Mouse (Mus musculus): Measurements from ENCODE around the gene Gpr161. TPM values are rescaled to one million over a fixed set of nuclear protein-coding genes. Genes with fewer than 3 reads are reported as not detected.

Gene Gpr161
- polyA plus RNA-seq, 1 experiment from 2014 or later: 4.7 TPM

- ATAC-seq (peak; percentile 79), DNase-seq (ENCODE audit: low spot score) (peak; percentile 86)
- Histone ChIP-seq H3K9ac (ENCODE audit: low read length) (no peak overlapping the region), H3K36me3 (ENCODE audit: control insufficient read depth, insufficient read depth, low read length) (peaks cover 18% of the 10 kb centered on the region), H3K4me1 (ENCODE audit: control insufficient read depth, insufficient read depth, low read length) (peaks cover 18% of the 10 kb centered on the region), H3K4me3 (ENCODE audit: low read depth, low read length) (no peak overlapping the region), H3K4me2 (ENCODE audit: low read length) (no peak overlapping the region), H3K27me3 (replicated peaks; ENCODE audit: control insufficient read depth, insufficient read depth, low read length) (no peaks in the 10 kb centered on the region), H3K27ac (ENCODE audit: low read depth, low read length) (no peak overlapping the region; the same call in 1 of the 2 replicates), H3K9me3 (replicated peaks; ENCODE audit: control insufficient read depth, low read length) (no peaks in the 10 kb centered on the region)
- WGBS: 41% methylated on average over 13 of the region's 13 CpGs
Observed at GRCm38 (mm10) chr1:165302455-165303208, 7.0 kb downstream of the Gpr161 start.

- Histone ChIP-seq H3K36me3 (ENCODE audit: control insufficient read depth, insufficient read depth, low read length) (peaks cover 24% of the 10 kb centered on the region), H3K27me3 (replicated peaks; ENCODE audit: control insufficient read depth, insufficient read depth, low read length) (no peaks in the 10 kb centered on the region), H3K4me1 (ENCODE audit: control insufficient read depth, insufficient read depth, low read length) (peaks cover 18% of the 10 kb centered on the region), H3K9ac (ENCODE audit: low read length) (no peak overlapping the region), H3K9me3 (replicated peaks; ENCODE audit: control insufficient read depth, low read length) (no peaks in the 10 kb centered on the region), H3K4me2 (ENCODE audit: low read length) (no peak overlapping the region), H3K4me3 (ENCODE audit: low read depth, low read length) (no peak overlapping the region), H3K27ac (ENCODE audit: low read depth, low read length) (no peak overlapping the region; the same call in 1 of the 2 replicates)
- DNase-seq (ENCODE audit: low spot score) (no peak), ATAC-seq (no peak)
- WGBS: 81% methylated on average over 6 of the region's 6 CpGs
Observed at GRCm38 (mm10) chr1:165303209-165303608, 7.6 kb downstream of the Gpr161 start.

DNA sequence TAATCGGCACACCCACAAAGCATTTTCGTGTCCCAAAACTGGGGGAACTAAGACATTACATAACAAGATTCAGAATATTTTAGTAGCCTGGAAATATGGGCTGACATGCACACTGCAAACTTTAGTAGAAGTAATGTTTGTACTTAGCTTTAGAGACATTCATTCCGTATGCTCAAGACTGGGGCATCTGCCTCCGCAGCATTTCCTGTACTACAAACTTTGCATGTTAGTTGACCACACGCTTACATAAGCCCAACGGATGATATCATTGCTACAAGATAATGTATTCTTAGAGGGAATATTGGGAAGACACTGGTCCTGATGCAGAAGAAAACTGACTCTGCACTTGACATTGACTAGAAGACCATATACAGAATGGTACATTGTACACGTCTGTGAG is 8.8 kb downstream of the Gpr161 start:
- H3K4me2 ChIP-seq (ENCODE audit: low read length): no peak overlapping the region
- no peaks in the 10 kb centered on the region for H3K9me3 ChIP-seq (replicated peaks; ENCODE audit: control insufficient read depth, low read length)
- peaks cover 18% of the 10 kb centered on the region for H3K4me1 ChIP-seq (ENCODE audit: control insufficient read depth, insufficient read depth, low read length)
- ATAC-seq (no peak), DNase-seq (ENCODE audit: low spot score) (no peak)
- WGBS: 92% methylated on average over 7 of the region's 7 CpGs
- H3K27ac ChIP-seq (ENCODE audit: low read depth, low read length): no peak overlapping the region
- peaks cover 35% of the 10 kb centered on the region for H3K36me3 ChIP-seq (ENCODE audit: control insufficient read depth, insufficient read depth, low read length)
- H3K4me3 ChIP-seq (ENCODE audit: low read depth, low read length): no peak overlapping the region
- no peaks in the 10 kb centered on the region for H3K27me3 ChIP-seq (replicated peaks; ENCODE audit: control insufficient read depth, insufficient read depth, low read length)
- H3K9ac ChIP-seq (ENCODE audit: low read length): no peak overlapping the region

GRCm38 (mm10) chr1:165308180-165308579 is 12.6 kb downstream of the Gpr161 start:
- no peak for ATAC-seq
- H3K4me2 ChIP-seq (ENCODE audit: low read length): no peak overlapping the region
- no peaks in the 10 kb centered on the region for H3K27me3 ChIP-seq (replicated peaks; ENCODE audit: control insufficient read depth, insufficient read depth, low read length)
- no peak overlapping the region for H3K9ac ChIP-seq (ENCODE audit: low read length)
- H3K4me3 ChIP-seq (ENCODE audit: low read depth, low read length): no peak overlapping the region
- no peaks in the 10 kb centered on the region for H3K9me3 ChIP-seq (replicated peaks; ENCODE audit: control insufficient read depth, low read length)
- 76% methylated on average over 11 of the region's 11 CpGs for WGBS
- DNase-seq (ENCODE audit: low spot score): no peak
- H3K4me1 ChIP-seq (ENCODE audit: control insufficient read depth, insufficient read depth, low read length): peaks cover 1% of the 10 kb centered on the region
- H3K36me3 ChIP-seq (ENCODE audit: control insufficient read depth, insufficient read depth, low read length): peaks cover 69% of the 10 kb centered on the region
- H3K27ac ChIP-seq (ENCODE audit: low read depth, low read length): no peak overlapping the region

DNA sequence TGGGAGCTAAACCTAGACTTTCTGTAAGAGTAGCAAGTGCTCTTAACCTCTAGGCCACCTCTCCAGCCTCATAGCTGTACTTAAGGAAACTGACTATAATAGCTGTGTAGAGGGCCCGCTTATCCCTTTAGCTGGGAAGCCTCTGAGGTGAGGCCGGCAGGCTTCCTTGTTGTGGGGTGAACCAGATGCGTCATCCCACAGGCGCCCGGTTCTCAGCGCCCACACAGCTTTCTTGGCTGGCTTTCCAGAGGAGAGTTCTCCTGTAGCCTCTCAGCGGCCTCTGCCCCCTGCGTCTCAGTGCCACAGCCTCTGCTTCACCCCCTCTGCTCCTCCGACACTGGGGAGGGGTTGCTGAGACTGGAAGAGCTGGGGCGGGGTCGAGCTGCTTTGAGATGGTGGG is 20.8 kb downstream of the Gpr161 start:
- H3K27me3 ChIP-seq (replicated peaks; ENCODE audit: control insufficient read depth, insufficient read depth, low read length): no peaks in the 10 kb centered on the region
- H3K4me1 ChIP-seq (ENCODE audit: control insufficient read depth, insufficient read depth, low read length): no peaks in the 10 kb centered on the region
- WGBS: 36% methylated on average over 11 of the region's 11 CpGs
- ATAC-seq: no peak
- H3K4me3 ChIP-seq (ENCODE audit: low read depth, low read length): no peak overlapping the region
- no peak overlapping the region for H3K9ac ChIP-seq (ENCODE audit: low read length)
- no peak overlapping the region for H3K27ac ChIP-seq (ENCODE audit: low read depth, low read length)
- no peak for DNase-seq (ENCODE audit: low spot score)
- H3K4me2 ChIP-seq (ENCODE audit: low read length): no peak overlapping the region
- H3K36me3 ChIP-seq (ENCODE audit: control insufficient read depth, insufficient read depth, low read length): peaks cover 59% of the 10 kb centered on the region
- no peaks in the 10 kb centered on the region for H3K9me3 ChIP-seq (replicated peaks; ENCODE audit: control insufficient read depth, low read length)

DNA sequence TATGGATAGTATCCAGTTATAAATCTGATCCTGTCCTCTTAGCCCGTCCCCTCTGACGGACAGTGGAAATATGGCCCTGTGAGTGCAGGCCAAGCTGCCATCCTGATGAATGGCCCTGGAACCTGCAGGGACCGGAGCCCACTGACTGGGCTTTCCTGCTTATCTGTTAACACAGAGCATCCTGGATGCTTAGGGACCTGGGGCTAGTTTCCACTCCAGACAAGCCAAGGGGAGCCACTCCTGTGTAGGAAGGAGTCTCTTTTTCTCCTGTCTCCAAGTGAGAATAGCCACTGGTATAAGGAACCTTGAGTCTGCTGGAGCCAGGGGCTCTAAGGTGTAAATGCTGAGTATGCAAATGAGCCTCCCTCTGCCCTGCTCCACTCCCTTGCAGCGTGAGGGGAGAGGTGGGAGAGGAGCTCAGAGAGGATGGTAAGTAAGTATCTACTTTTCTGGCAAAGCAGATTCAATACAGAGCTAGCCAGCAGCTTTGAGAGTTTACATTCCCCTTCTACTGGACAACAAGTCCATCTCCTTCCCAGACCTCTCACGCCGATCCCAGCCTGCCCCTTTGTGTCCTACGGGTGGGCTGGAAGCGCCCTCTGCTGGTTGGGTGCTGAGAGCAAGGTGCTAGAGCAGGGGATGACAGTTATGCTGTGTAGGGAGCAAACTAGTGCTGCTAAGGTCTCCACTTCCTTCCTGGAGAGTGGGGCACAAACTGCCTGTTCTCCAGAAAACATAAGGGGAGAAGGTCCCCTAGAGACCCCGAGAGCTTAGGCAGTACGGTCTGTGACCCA is 24.7 kb downstream of the Gpr161 start:
- Histone ChIP-seq H3K9me3 (replicated peaks; ENCODE audit: control insufficient read depth, low read length) (no peaks in the 10 kb centered on the region), H3K36me3 (ENCODE audit: control insufficient read depth, insufficient read depth, low read length) (peaks cover 69% of the 10 kb centered on the region), H3K9ac (ENCODE audit: low read length) (no peak overlapping the region), H3K4me2 (ENCODE audit: low read length) (no peak overlapping the region), H3K27ac (ENCODE audit: low read depth, low read length) (no peak overlapping the region), H3K4me3 (ENCODE audit: low read depth, low read length) (no peak overlapping the region), H3K27me3 (replicated peaks; ENCODE audit: control insufficient read depth, insufficient read depth, low read length) (no peaks in the 10 kb centered on the region), H3K4me1 (ENCODE audit: control insufficient read depth, insufficient read depth, low read length) (no peaks in the 10 kb centered on the region)
- ATAC-seq (peak; percentile 84), DNase-seq (ENCODE audit: low spot score) (peak; percentile 77)
- 45% methylated on average over 10 of the region's 10 CpGs for WGBS

DNA sequence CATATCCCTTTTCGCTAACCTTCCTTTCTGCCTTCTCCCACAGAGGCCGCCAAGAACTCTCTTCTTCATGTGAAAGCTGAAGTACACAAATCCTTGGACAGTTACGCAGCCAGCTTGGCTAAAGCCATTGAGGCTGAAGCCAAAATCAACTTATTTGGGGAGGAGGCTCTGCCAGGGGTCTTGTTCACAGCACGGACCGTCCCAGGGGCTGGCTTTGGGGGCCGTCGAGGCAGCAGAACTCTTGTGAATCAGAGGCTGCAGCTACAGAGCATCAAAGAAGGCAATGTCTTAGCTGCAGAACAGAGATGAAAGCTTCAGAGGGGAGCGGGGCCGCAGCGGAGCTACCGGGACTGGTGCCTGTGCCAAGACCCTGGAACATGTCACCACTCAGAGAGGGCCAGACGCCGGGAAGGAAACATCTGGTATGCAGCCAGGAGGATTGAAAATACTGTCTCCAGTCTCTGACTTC is 25.8 kb downstream of the Gpr161 start:
- Histone ChIP-seq H3K4me3 (ENCODE audit: low read depth, low read length) (no peak overlapping the region), H3K9ac (ENCODE audit: low read length) (no peak overlapping the region), H3K27ac (ENCODE audit: low read depth, low read length) (no peak overlapping the region), H3K4me2 (ENCODE audit: low read length) (no peak overlapping the region), H3K9me3 (replicated peaks; ENCODE audit: control insufficient read depth, low read length) (no peaks in the 10 kb centered on the region), H3K4me1 (ENCODE audit: control insufficient read depth, insufficient read depth, low read length) (no peaks in the 10 kb centered on the region), H3K27me3 (replicated peaks; ENCODE audit: control insufficient read depth, insufficient read depth, low read length) (no peaks in the 10 kb centered on the region), H3K36me3 (ENCODE audit: control insufficient read depth, insufficient read depth, low read length) (peaks cover 69% of the 10 kb centered on the region)
- 92% methylated on average over 13 of the region's 13 CpGs for WGBS
- ATAC-seq (no peak), DNase-seq (ENCODE audit: low spot score) (no peak)

GRCm38 (mm10) chr1:165321891-165322290 is 26.3 kb downstream of the Gpr161 start:
- H3K9me3 ChIP-seq (replicated peaks; ENCODE audit: control insufficient read depth, low read length): no peaks in the 10 kb centered on the region
- H3K36me3 ChIP-seq (ENCODE audit: control insufficient read depth, insufficient read depth, low read length): peaks cover 69% of the 10 kb centered on the region
- H3K4me2 ChIP-seq (ENCODE audit: low read length): no peak overlapping the region
- H3K4me3 ChIP-seq (ENCODE audit: low read depth, low read length): no peak overlapping the region
- ATAC-seq (no peak), DNase-seq (ENCODE audit: low spot score) (no peak)
- H3K27ac ChIP-seq (ENCODE audit: low read depth, low read length): no peak overlapping the region
- no peak overlapping the region for H3K9ac ChIP-seq (ENCODE audit: low read length)
- H3K4me1 ChIP-seq (ENCODE audit: control insufficient read depth, insufficient read depth, low read length): no peaks in the 10 kb centered on the region
- H3K27me3 ChIP-seq (replicated peaks; ENCODE audit: control insufficient read depth, insufficient read depth, low read length): no peaks in the 10 kb centered on the region
- 94% methylated on average over 7 of the region's 7 CpGs for WGBS

DNA sequence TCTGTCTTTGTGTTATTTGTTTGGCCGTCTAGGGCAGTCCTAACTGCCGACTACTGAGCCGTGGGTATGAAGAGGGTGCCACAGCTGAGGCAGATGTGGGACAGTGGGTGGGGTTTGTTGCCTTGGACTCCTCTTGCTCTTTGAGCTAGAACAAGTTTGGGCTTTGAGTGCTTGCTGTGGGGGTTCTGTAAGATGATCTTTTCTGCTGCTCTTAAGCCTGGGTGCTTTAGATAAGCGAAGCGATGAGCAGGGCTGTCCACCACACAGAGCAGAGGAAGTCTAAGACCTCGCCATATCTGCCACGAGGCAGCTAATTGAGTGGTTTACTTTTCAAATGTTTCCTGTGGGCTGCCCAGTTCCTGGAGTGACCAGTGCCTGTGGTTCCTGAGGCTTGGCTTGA is 27.3 kb downstream of the Gpr161 start:
- H3K36me3 ChIP-seq (ENCODE audit: control insufficient read depth, insufficient read depth, low read length): peaks cover 59% of the 10 kb centered on the region
- no peak overlapping the region for H3K4me2 ChIP-seq (ENCODE audit: low read length)
- H3K4me3 ChIP-seq (ENCODE audit: low read depth, low read length): no peak overlapping the region
- 89% methylated on average over 7 of the region's 7 CpGs for WGBS
- H3K9ac ChIP-seq (ENCODE audit: low read length): no peak overlapping the region
- ATAC-seq (no peak), DNase-seq (ENCODE audit: low spot score) (no peak)
- no peaks in the 10 kb centered on the region for H3K27me3 ChIP-seq (replicated peaks; ENCODE audit: control insufficient read depth, insufficient read depth, low read length)
- H3K9me3 ChIP-seq (replicated peaks; ENCODE audit: control insufficient read depth, low read length): no peaks in the 10 kb centered on the region
- no peaks in the 10 kb centered on the region for H3K4me1 ChIP-seq (ENCODE audit: control insufficient read depth, insufficient read depth, low read length)
- H3K27ac ChIP-seq (ENCODE audit: low read depth, low read length): no peak overlapping the region
